Mouse (Mus musculus) urinary bladder, postnatal 14 days (tissue): Measurements from ENCODE around the gene Chp2.
"Not testable (repeated sequence)": the region's sequence is repeated elsewhere in the genome, so short reads cannot be mapped to it uniquely, and the experiment has no call there.

Experiments used
- DNase-seq: peaks from one replicate; pipeline ENCODE4 v3.0.0; 2021; ENCODE audit warnings: low spot score

The Chp2 gene

DNA sequence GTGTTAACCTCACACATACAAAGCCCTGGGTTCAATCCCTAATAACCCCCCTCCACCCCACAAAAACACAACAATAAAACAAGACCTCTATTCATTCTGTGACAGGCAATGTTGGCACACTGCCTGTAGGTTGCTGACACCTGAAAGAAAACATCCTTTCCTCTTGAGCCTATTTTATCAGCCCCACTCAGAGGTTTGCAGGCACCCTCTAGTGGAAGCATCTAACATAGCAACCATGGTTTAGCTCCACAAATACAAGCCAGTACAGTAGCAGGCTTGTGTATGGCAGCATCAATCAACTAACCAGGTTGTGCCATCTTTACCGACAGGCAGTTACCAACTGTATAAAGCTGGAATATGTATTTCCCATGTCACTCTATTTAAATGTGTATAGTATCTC is 23.0 kb downstream of the Chp2 start:
- peak; percentile 25 for DNase-seq

GRCm38 (mm10) chr7:122242744-122243143 is 23.4 kb downstream of the Chp2 start:
- DNase-seq = not testable (repeated sequence)

DNA sequence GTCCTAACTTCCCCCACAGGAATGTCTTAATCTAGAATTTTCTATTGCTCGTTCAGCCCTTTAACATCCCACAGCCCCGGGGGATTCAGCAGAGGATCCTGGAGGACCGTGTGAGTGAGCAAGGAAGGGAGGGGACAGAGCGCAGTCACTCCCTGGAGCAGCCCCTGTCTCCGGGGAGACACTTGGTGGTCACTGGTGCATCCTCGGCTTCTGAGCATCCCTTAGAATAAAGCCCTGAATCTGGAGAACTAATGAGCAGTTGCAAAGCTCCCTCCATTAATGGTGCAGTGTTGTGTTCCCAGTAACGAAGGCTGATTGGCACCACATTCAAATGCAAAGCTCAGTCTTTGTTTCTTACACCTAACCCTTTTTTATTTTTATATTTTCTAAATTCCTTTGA is 24.9 kb downstream of the Chp2 start:
- DNase-seq = no peak

- DNase-seq = no peak
These were observed 25.3 kb downstream of the Chp2 start for GRCm38 (mm10) chr7:122244584-122244983.

GRCm38 (mm10) chr7:122245976-122246375 is 26.7 kb downstream of the Chp2 start:
- DNase-seq = no peak

- DNase-seq = no peak
These were observed 28.1 kb downstream of the Chp2 start for GRCm38 (mm10) chr7:122247254-122247864.

DNA sequence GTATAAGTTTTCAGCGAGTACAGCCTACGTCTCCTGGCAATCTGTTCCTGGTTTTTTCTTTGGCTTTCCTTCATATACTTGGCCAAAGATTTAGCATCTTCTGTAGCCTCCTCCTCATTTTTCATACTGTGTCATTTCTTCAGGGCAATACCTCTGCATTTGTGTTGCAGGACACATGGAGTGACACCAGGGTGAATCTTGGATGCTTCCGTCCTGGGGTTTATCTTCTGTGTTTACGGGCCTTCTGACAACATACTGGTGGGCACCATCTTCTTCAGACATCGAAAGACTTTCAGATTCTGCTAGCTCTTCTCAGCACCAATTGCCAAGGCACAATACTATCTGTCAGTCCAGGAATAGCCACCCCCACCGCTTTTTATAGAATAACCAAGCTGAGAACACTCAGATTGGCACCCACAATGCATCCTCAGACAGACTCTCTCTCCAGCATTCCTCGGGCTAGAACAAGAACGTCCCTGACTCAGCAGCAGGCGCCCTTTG is 30.1 kb downstream of the Chp2 start:
- no peak for DNase-seq

DNA sequence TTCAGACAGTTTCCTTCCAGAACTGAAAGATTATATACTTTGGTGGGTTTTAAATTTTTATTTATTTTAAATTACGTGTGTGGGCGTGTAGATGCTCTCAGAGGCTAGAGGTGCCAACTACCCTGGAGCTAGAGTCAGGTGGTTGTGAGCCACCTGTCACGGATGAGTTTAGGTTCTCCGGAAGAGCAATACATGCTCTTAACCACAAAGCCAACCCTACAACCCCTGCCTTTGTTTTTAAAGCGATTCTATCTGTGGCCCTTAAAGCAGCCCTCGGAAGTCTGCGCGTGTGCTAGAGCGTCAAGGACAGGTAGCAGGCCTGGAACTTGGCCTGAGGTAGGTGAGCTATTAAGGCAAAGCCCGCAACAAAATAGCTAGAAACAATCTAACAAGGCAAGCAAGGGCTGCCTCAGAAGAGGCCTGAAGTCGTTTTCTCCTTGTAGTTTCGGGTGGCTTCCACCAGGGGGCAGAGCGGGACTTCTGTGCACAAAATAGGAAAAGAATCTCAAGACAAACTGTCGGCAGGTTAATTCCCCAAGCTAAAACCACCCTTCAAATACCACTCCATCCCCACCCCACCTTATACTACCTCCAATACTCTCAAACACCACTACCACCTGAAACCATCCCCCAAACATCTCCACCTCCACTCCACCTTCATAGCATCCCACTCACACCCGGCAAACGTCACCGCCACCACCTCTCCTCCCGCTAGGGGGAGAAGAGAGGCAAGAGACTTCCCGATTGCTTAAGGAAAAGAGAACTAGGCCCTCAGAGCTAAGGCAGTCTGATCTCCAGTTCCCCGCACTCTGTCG is 32.1 kb downstream of the Chp2 start:
- peak; percentile 81 for DNase-seq

DNA sequence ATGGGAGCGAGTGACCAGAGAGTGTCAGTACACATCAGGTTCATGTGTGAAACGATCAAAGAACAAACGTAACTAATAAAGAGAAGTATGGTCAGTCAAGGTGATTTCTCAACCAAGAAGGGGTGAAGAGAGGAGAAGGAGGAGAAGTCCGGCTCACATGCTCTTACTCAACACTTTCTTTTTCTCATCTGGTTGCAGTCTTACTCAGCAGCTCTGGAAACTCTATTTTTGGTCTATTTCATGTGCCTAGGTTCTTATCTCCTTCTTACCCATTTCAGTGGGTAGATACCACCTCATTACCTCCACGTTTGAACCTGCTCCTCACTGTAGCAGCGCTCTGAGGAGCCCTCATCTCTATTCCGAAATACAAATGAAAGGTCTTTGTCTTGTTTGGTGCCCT is 37.4 kb downstream of the Chp2 start:
- no peak for DNase-seq

DNA sequence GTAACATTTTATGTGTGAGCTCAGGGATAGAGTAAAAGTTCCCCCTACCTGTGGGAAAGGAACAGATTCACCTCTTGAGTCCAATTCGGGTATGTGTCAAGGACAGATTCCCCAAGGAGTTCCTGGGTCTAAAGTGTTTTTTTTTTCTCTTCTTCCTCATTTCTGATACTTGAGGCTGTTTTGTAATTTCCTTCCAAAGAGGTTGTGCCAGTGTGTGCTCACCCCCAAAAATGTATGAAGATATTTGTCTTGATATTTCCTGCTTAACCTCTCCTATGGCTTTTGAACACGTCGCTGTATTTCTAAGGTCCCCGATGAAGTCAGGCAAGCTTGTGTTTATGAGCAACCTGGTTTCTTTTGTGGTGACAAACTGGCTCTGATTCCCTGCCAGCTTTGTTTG is 39.2 kb downstream of the Chp2 start:
- no peak for DNase-seq

DNA sequence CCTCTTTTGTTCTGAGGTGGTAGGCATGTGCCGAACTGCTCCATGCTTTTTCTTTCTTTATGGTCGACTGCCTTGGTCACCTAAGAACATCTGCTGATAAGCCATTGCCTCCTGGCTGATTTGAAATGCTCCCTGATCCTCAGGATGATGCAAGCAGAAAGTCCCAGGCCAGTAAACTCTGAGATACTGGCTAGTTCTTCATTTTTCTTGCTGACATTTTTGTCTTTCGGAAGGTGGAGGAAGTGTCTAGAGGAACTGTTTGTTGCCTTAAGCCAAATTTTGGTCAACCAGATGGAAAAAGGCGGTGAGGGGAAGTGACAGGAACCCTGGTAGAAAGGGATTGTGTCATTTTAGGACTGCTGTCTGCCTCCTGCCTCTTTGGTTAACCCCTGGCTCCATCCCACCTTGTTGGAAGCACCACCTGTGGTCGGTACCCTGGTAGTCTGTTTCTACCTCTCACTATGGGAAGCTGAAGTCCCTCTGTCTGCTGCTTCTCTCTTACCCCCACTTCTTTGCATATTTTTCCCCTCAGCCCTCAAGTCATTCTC is 40.8 kb downstream of the Chp2 start:
- DNase-seq = no peak

GRCm38 (mm10) chr7:122268983-122269486 is 49.7 kb downstream of the Chp2 start:
- DNase-seq = no peak

GRCm38 (mm10) chr7:122272334-122272733 is 53.0 kb downstream of the Chp2 start:
- no peak for DNase-seq
